Mouse (Mus musculus) kidney, embryonic 15.5 days (tissue): ENCODE measurements at regions not wholly inside any gene's neighbourhood (a gene's known extent, or its start where the extent isn't known, plus 50 kb on each side); places are given as distances from the start of the nearest gene placed in this dataset.
A peak's percentile ranks its signal among the peaks of the same experiment; 100 is the strongest.

ENCODE experiments used
- ATAC-seq: fragments of 200-750 bp; cut with Nextera tagmentation; replicated peaks from 2 replicates; pipeline ENCODE4 v1.8.0; 2017; ENCODE audit warnings: moderate TSS enrichment; ENCODE audit not compliant: low FRiP score
- H3K27ac ChIP-seq: fragments of 300-500 bp; sonication (generic); 2 replicates; pipeline ENCODE4 v1.5.1; 2015; ENCODE audit warnings: mild to moderate bottlenecking, inconsistent platforms
- H3K27me3 ChIP-seq: fragments of 300-500 bp; sonication (generic); 2 replicates; pipeline ENCODE4 v1.6.1; 2015; ENCODE audit warnings: inconsistent platforms
- H3K36me3 ChIP-seq: fragments of 300-500 bp; sonication (generic); 2 replicates; pipeline ENCODE4 v1.6.1; 2015; ENCODE audit warnings: inconsistent platforms
- H3K4me1 ChIP-seq: fragments of 300-500 bp; sonication (generic); 2 replicates; pipeline ENCODE4 v1.6.1; 2015; ENCODE audit warnings: inconsistent platforms
- H3K4me2 ChIP-seq: fragments of 300-500 bp; sonication (generic); 2 replicates; pipeline ENCODE4 v1.6.1; 2015; ENCODE audit warnings: moderate library complexity, mild to moderate bottlenecking, inconsistent platforms
- H3K4me3 ChIP-seq: fragments of 300-500 bp; sonication (generic); replicated peaks from 2 replicates; pipeline ENCODE4 v1.5.1; 2015; ENCODE audit warnings: mild to moderate bottlenecking, inconsistent platforms
- H3K9ac ChIP-seq: fragments of 300-500 bp; sonication (generic); 2 replicates; pipeline ENCODE4 v1.6.1; 2015; ENCODE audit warnings: mild to moderate bottlenecking, inconsistent platforms
- H3K9me3 ChIP-seq: fragments of 300-500 bp; sonication (generic); replicated peaks from 2 replicates; pipeline ENCODE4 v1.6.1; 2016; ENCODE audit warnings: inconsistent platforms
- WGBS: fragments of 180-500 bp; shearing (Covaris S2); methylation state at CpG from one replicate; pipeline ENCODE4 v1.1.7; 2015; ENCODE audit warnings: mixed read lengths; 5-methylcytosine and 5-hydroxymethylcytosine counted together

GRCm38 (mm10) chr7:129794276-129794675, 202.6 kb downstream of the Wdr11 start:
- Histone ChIP-seq H3K4me3 (no peak overlapping the region), H3K9ac (no peak overlapping the region), H3K27me3 (no peaks in the 10 kb centered on the region), H3K36me3 (no peaks in the 10 kb centered on the region), H3K27ac (no peak overlapping the region), H3K9me3 (no peaks in the 10 kb centered on the region), H3K4me2 (no peak overlapping the region), H3K4me1 (peaks cover 8% of the 10 kb centered on the region)
- ATAC-seq = no peak
- WGBS = 60% methylated on average over 5 of the region's 5 CpGs

- no peak overlapping the region for H3K27ac ChIP-seq
- peaks cover 45% of the 10 kb centered on the region for H3K4me1 ChIP-seq
- 68% methylated on average over 5 of the region's 5 CpGs for WGBS
- no peak for ATAC-seq
- no peaks in the 10 kb centered on the region for H3K36me3 ChIP-seq
- H3K4me3 ChIP-seq = no peak overlapping the region
- no peaks in the 10 kb centered on the region for H3K9me3 ChIP-seq
- H3K27me3 ChIP-seq = no peaks in the 10 kb centered on the region
- H3K9ac ChIP-seq = no peak overlapping the region
- no peak overlapping the region for H3K4me2 ChIP-seq
These were observed 206.9 kb downstream of the Wdr11 start for GRCm38 (mm10) chr7:129798525-129798924.

- H3K4me3 ChIP-seq = no peak overlapping the region
- H3K9me3 ChIP-seq = no peaks in the 10 kb centered on the region
- ATAC-seq = no peak
- H3K36me3 ChIP-seq = no peaks in the 10 kb centered on the region
- 32% methylated on average over 6 of the region's 6 CpGs for WGBS
- peak overlapping the region; percentile 68 for H3K27ac ChIP-seq
- no peaks in the 10 kb centered on the region for H3K27me3 ChIP-seq
- H3K9ac ChIP-seq = no peak overlapping the region
- no peak overlapping the region for H3K4me2 ChIP-seq
- H3K4me1 ChIP-seq = peaks cover 46% of the 10 kb centered on the region
These were observed 208.8 kb downstream of the Wdr11 start for GRCm38 (mm10) chr7:129800461-129800867.

- H3K4me2 ChIP-seq = no peak overlapping the region
- H3K36me3 ChIP-seq = no peaks in the 10 kb centered on the region
- no peak for ATAC-seq
- no peak overlapping the region for H3K9ac ChIP-seq
- peak overlapping the region; percentile 68 for H3K27ac ChIP-seq
- WGBS = 43% methylated on average over 2 of the region's 2 CpGs
- no peaks in the 10 kb centered on the region for H3K27me3 ChIP-seq
- peaks cover 50% of the 10 kb centered on the region for H3K4me1 ChIP-seq
- no peak overlapping the region for H3K4me3 ChIP-seq
- H3K9me3 ChIP-seq = no peaks in the 10 kb centered on the region
These were observed 209.8 kb downstream of the Wdr11 start for GRCm38 (mm10) chr7:129801431-129801847.

- Histone ChIP-seq H3K4me2 (no peak overlapping the region), H3K27ac (peak overlapping the region; percentile 68), H3K9ac (no peak overlapping the region), H3K4me1 (peaks cover 50% of the 10 kb centered on the region), H3K27me3 (no peaks in the 10 kb centered on the region), H3K9me3 (no peaks in the 10 kb centered on the region), H3K4me3 (no peak overlapping the region), H3K36me3 (no peaks in the 10 kb centered on the region)
- 54% methylated on average over 6 of the region's 6 CpGs for WGBS
- ATAC-seq = no peak
These were observed 210.5 kb downstream of the Wdr11 start for GRCm38 (mm10) chr7:129802168-129802567.

GRCm38 (mm10) chr7:129805340-129805739, 213.7 kb downstream of the Wdr11 start:
- Histone ChIP-seq H3K4me1 (peaks cover 51% of the 10 kb centered on the region), H3K27ac (peak overlapping the region; percentile 43; the same call in 1 of the 2 replicates), H3K27me3 (no peaks in the 10 kb centered on the region), H3K9me3 (no peaks in the 10 kb centered on the region), H3K4me2 (no peak overlapping the region), H3K36me3 (no peaks in the 10 kb centered on the region), H3K9ac (no peak overlapping the region), H3K4me3 (no peak overlapping the region)
- WGBS = 27% methylated on average over 5 of the region's 5 CpGs
- ATAC-seq = peak; percentile 66

- no peak overlapping the region for H3K27ac ChIP-seq
- 36% methylated on average over 9 of the region's 9 CpGs for WGBS
These were observed 218.5 kb downstream of the Wdr11 start for GRCm38 (mm10) chr7:129810141-129810540.

GRCm38 (mm10) chr7:129810565-129810964, 218.9 kb downstream of the Wdr11 start:
- peak; percentile 52; the same call in 1 of the 2 replicates for ATAC-seq
- Histone ChIP-seq H3K4me3 (no peak overlapping the region), H3K27me3 (no peaks in the 10 kb centered on the region), H3K9ac (no peak overlapping the region), H3K36me3 (no peaks in the 10 kb centered on the region), H3K27ac (no peak overlapping the region), H3K4me2 (no peak overlapping the region), H3K4me1 (peaks cover 23% of the 10 kb centered on the region), H3K9me3 (no peaks in the 10 kb centered on the region)
- 28% methylated on average over 4 of the region's 4 CpGs for WGBS

More at GRCm38 (mm10) chr7:129810141-129810540, 218.5 kb downstream of the Wdr11 start:
- no peaks in the 10 kb centered on the region for H3K36me3 ChIP-seq
- H3K9me3 ChIP-seq = no peaks in the 10 kb centered on the region
- no peak overlapping the region for H3K4me3 ChIP-seq
- no peaks in the 10 kb centered on the region for H3K27me3 ChIP-seq
- no peak overlapping the region for H3K9ac ChIP-seq
- no peak for ATAC-seq
- H3K4me2 ChIP-seq = no peak overlapping the region
- peaks cover 24% of the 10 kb centered on the region for H3K4me1 ChIP-seq

GRCm38 (mm10) chr7:129814149-129814860, 222.6 kb downstream of the Wdr11 start:
- Histone ChIP-seq H3K27ac (no peak overlapping the region), H3K4me1 (peaks cover 19% of the 10 kb centered on the region), H3K9ac (no peak overlapping the region), H3K4me3 (no peak overlapping the region), H3K9me3 (no peaks in the 10 kb centered on the region), H3K36me3 (no peaks in the 10 kb centered on the region), H3K4me2 (no peak overlapping the region), H3K27me3 (no peaks in the 10 kb centered on the region)
- no peak for ATAC-seq
- 54% methylated on average over 6 of the region's 6 CpGs for WGBS

- Histone ChIP-seq H3K9ac (no peak overlapping the region), H3K4me3 (no peak overlapping the region), H3K4me2 (no peak overlapping the region), H3K9me3 (no peaks in the 10 kb centered on the region), H3K4me1 (peaks cover 16% of the 10 kb centered on the region), H3K27me3 (no peaks in the 10 kb centered on the region), H3K27ac (peak overlapping the region; percentile 78), H3K36me3 (no peaks in the 10 kb centered on the region)
- ATAC-seq = no peak
- 75% methylated on average over 2 of the region's 2 CpGs for WGBS
These were observed 227.2 kb downstream of the Wdr11 start for GRCm38 (mm10) chr7:129818833-129819232.

- Histone ChIP-seq H3K36me3 (no peaks in the 10 kb centered on the region), H3K27ac (peak overlapping the region; percentile 78), H3K9me3 (no peaks in the 10 kb centered on the region), H3K4me1 (peaks cover 12% of the 10 kb centered on the region), H3K4me2 (no peak overlapping the region), H3K4me3 (no peak overlapping the region), H3K9ac (no peak overlapping the region), H3K27me3 (no peaks in the 10 kb centered on the region)
- 75% methylated on average over 5 of the region's 5 CpGs for WGBS
- ATAC-seq = no peak
These were observed 228.0 kb downstream of the Wdr11 start for GRCm38 (mm10) chr7:129819651-129820050.

GRCm38 (mm10) chr7:129828970-129829369, 237.3 kb downstream of the Wdr11 start:
- Histone ChIP-seq H3K27ac (peak overlapping the region; percentile 61; the same call in 1 of the 2 replicates), H3K9me3 (no peaks in the 10 kb centered on the region), H3K9ac (no peak overlapping the region), H3K4me3 (no peak overlapping the region), H3K4me1 (peaks cover 53% of the 10 kb centered on the region), H3K4me2 (no peak overlapping the region), H3K36me3 (no peaks in the 10 kb centered on the region), H3K27me3 (no peaks in the 10 kb centered on the region)
- ATAC-seq = no peak
- 62% methylated on average over 1 of the region's 1 CpGs for WGBS

GRCm38 (mm10) chr7:129832830-129833229, 241.2 kb downstream of the Wdr11 start:
- WGBS = 51% methylated on average over 8 of the region's 8 CpGs
- Histone ChIP-seq H3K27ac (peak overlapping the region; percentile 88), H3K4me1 (peaks cover 40% of the 10 kb centered on the region), H3K27me3 (no peaks in the 10 kb centered on the region), H3K9ac (no peak overlapping the region), H3K4me3 (no peak overlapping the region), H3K36me3 (no peaks in the 10 kb centered on the region), H3K9me3 (no peaks in the 10 kb centered on the region), H3K4me2 (no peak overlapping the region)
- ATAC-seq = peak; percentile 91
